Mouse (Mus musculus): ENCODE measurements around the gene Ikzf2.

DNA sequence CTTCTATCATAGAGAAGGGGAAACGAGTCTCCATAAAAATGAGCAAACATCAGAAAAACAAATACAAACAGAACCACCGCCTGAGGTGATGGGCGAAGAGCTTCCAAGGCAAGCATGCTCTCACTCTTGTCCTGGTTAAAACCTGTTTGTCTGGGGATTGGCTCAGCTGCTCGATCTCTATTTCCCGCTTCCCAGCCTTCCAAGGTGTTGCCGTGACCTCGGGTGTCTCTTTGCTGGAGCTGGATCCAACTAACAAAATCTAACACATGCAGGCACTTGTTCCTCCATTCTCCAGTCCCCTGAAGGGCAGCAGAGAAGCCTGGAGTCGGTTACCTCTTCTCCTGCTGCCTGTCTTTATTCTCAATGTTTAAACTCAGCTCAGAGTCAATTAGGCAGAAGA, 57.5 kb downstream of the Ikzf2 start:
- no peak for TF ChIP-seq CTCF (IDR thresholded peaks at IDR 0.05; ENCODE audit: low read depth)
- TF ChIP-seq EP300 (optimal IDR thresholded peaks at IDR 0.05) = no peak
